Mouse (Mus musculus) frontal cortex, postnatal 36 days (tissue): Measurements from ENCODE around the gene Snrpf.

Experiments
- DNase-seq, 2 experiments: peaks; one replicate each; pipeline ENCODE4 v3.0.0; 2022; ENCODE audit warnings: low spot score in 2 of 2

Snrpf gene

GRCm38 (mm10) chr10:93589281-93589848 is at the start of gene Snrpf:
Gene Snrpf, minus strand, starts transcription at chr10:93589706.
- DNase-seq, result peak; percentile 95 to 98

- no peak for DNase-seq
These were observed 46.4 kb upstream of the Snrpf start for GRCm38 (mm10) chr10:93635941-93636340.

- no peak for DNase-seq
These were observed 44.5 kb upstream of the Snrpf start for GRCm38 (mm10) chr10:93633971-93634370.

GRCm38 (mm10) chr10:93633563-93633962 is 44.1 kb upstream of the Snrpf start:
- DNase-seq, result peak in 1 of 2 experiments; percentile 16

- no peak for DNase-seq
These were observed 42.6 kb upstream of the Snrpf start for GRCm38 (mm10) chr10:93632086-93632485.

- no peak for DNase-seq
These were observed 40.8 kb upstream of the Snrpf start for GRCm38 (mm10) chr10:93630310-93630709.

GRCm38 (mm10) chr10:93624151-93624550 is 34.6 kb upstream of the Snrpf start:
- no peak for DNase-seq

GRCm38 (mm10) chr10:93623725-93624124 is 34.2 kb upstream of the Snrpf start:
- no peak for DNase-seq

- no peak for DNase-seq
These were observed 31.1 kb upstream of the Snrpf start for GRCm38 (mm10) chr10:93620438-93621179.

- no peak for DNase-seq
These were observed 25.3 kb upstream of the Snrpf start for GRCm38 (mm10) chr10:93614850-93615249.

GRCm38 (mm10) chr10:93611419-93612007 is 22.0 kb upstream of the Snrpf start:
- peak; percentile 15 to 45 for DNase-seq

- DNase-seq, result no peak
These were observed 21.4 kb upstream of the Snrpf start for GRCm38 (mm10) chr10:93610896-93611295.

GRCm38 (mm10) chr10:93609236-93609635 is 19.7 kb upstream of the Snrpf start:
- no peak for DNase-seq

GRCm38 (mm10) chr10:93608051-93608450 is 18.5 kb upstream of the Snrpf start:
- no peak for DNase-seq

GRCm38 (mm10) chr10:93606326-93606725 is 16.8 kb upstream of the Snrpf start:
- no peak for DNase-seq

- DNase-seq, result no peak
These were observed 13.8 kb upstream of the Snrpf start for GRCm38 (mm10) chr10:93603256-93603655.

- no peak for DNase-seq
These were observed 12.8 kb upstream of the Snrpf start for GRCm38 (mm10) chr10:93602309-93602708.

- DNase-seq, result no peak
These were observed 7.1 kb upstream of the Snrpf start for GRCm38 (mm10) chr10:93596641-93597040.

GRCm38 (mm10) chr10:93595831-93596230 is 6.3 kb upstream of the Snrpf start:
- DNase-seq, result no peak

GRCm38 (mm10) chr10:93594022-93594482 is 4.5 kb upstream of the Snrpf start:
- DNase-seq, result peak; percentile 88 to 94

GRCm38 (mm10) chr10:93592456-93592855 is 3.0 kb upstream of the Snrpf start:
- no peak for DNase-seq

- no peak for DNase-seq
These were observed 710 bp downstream of the Snrpf start for GRCm38 (mm10) chr10:93588796-93589195.
